Mouse (Mus musculus) limb, embryonic 10.5 days (tissue): ENCODE results near the gene Myh7. TPM values are rescaled to one million over a fixed set of nuclear protein-coding genes. Genes with fewer than 3 reads are reported as not detected.
A peak's percentile ranks its signal among the peaks of the same experiment; 100 is the strongest.
"Not testable (repeated sequence)": the region's sequence is repeated elsewhere in the genome, so short reads cannot be mapped to it uniquely, and the experiment has no call there.

Source experiments
- DNase-seq: peaks from one replicate; pipeline ENCODE4 v3.0.0-alpha.2; 2017; ENCODE audit warnings: low spot score
- H3K27ac ChIP-seq: fragments of 300-500 bp; sonication (generic); 2 replicates; pipeline ENCODE4 v1.5.1; 2016; ENCODE audit warnings: mild to moderate bottlenecking
- H3K27me3 ChIP-seq: fragments of 300-500 bp; sonication (generic); 2 replicates; pipeline ENCODE4 v1.6.1; 2016; ENCODE audit warnings: low read depth, mild to moderate bottlenecking; ENCODE audit not compliant: poor library complexity, severe bottlenecking
- H3K36me3 ChIP-seq: fragments of 300-500 bp; sonication (generic); 2 replicates; pipeline ENCODE4 v1.6.1; 2016; ENCODE audit warnings: mild to moderate bottlenecking, moderate library complexity
- H3K4me1 ChIP-seq: fragments of 300-500 bp; sonication (generic); 2 replicates; pipeline ENCODE4 v1.6.1; 2016
- H3K4me3 ChIP-seq: fragments of 300-500 bp; sonication (generic); 2 replicates; pipeline ENCODE4 v1.5.1; 2016; ENCODE audit warnings: mild to moderate bottlenecking, moderate library complexity
- H3K9me3 ChIP-seq: fragments of 300-500 bp; sonication (generic); replicated peaks from 2 replicates; pipeline ENCODE4 v1.6.1; 2016; ENCODE audit warnings: mild to moderate bottlenecking
- WGBS: fragments of 180-500 bp; shearing (Covaris S2); methylation state at CpG from one replicate; pipeline ENCODE4 v1.1.7; 2016; 5-methylcytosine and 5-hydroxymethylcytosine counted together
- polyA plus RNA-seq: library from polyadenylated mRNA; unstranded; fragments of >200 nt; fragmentation: Nextera tagmentation; extraction: Ambion mirVana; gene quantifications from 2 replicates; pipeline ENCODE4 v1.2.1, GENCODE M21; 2016

Myh7 gene
- polyA plus RNA-seq, 1 experiment from 2014 or later: 4.4 TPM

GRCm38 (mm10) chr14:55000814-55001213, 6.4 kb upstream of the Myh7 start:
- Histone ChIP-seq H3K27me3 (no peaks in the 10 kb centered on the region), H3K27ac (no peak overlapping the region), H3K36me3 (no peaks in the 10 kb centered on the region), H3K4me1 (peaks cover 16% of the 10 kb centered on the region), H3K9me3 (no peaks in the 10 kb centered on the region), H3K4me3 (no peak overlapping the region)
- WGBS: 85% methylated on average over 6 of the region's 6 CpGs
- no peak for DNase-seq

GRCm38 (mm10) chr14:54999868-55000267, 5.4 kb upstream of the Myh7 start:
- not testable (repeated sequence) for DNase-seq, H3K27ac ChIP-seq, H3K4me3 ChIP-seq, H3K27me3 ChIP-seq, H3K9me3 ChIP-seq, H3K36me3 ChIP-seq
- 92% methylated on average over 5 of the region's 5 CpGs for WGBS
- H3K4me1 ChIP-seq: peaks cover 26% of the 10 kb centered on the region

- H3K27ac ChIP-seq: no peak overlapping the region
- H3K9me3 ChIP-seq: no peaks in the 10 kb centered on the region
- H3K27me3 ChIP-seq: no peaks in the 10 kb centered on the region
- H3K36me3 ChIP-seq: no peaks in the 10 kb centered on the region
- H3K4me1 ChIP-seq: peaks cover 33% of the 10 kb centered on the region
- H3K4me3 ChIP-seq: no peak overlapping the region
- no peak for DNase-seq
These were observed 4.3 kb upstream of the Myh7 start for GRCm38 (mm10) chr14:54998680-54999079.

- no peaks in the 10 kb centered on the region for H3K9me3 ChIP-seq
- no peaks in the 10 kb centered on the region for H3K27me3 ChIP-seq
- no peak overlapping the region for H3K4me3 ChIP-seq
- no peak for DNase-seq
- peaks cover 28% of the 10 kb centered on the region for H3K4me1 ChIP-seq
- no peaks in the 10 kb centered on the region for H3K36me3 ChIP-seq
- H3K27ac ChIP-seq: peak overlapping the region; percentile 36; the same call in 1 of the 2 replicates
- WGBS: 70% methylated on average over 4 of the region's 4 CpGs
These were observed 2.9 kb upstream of the Myh7 start for GRCm38 (mm10) chr14:54997297-54997696.

- Histone ChIP-seq H3K27ac (peak overlapping the region; percentile 36; the same call in 1 of the 2 replicates), H3K4me1 (peaks cover 26% of the 10 kb centered on the region), H3K27me3 (no peaks in the 10 kb centered on the region), H3K36me3 (no peaks in the 10 kb centered on the region), H3K4me3 (no peak overlapping the region), H3K9me3 (no peaks in the 10 kb centered on the region)
- no peak for DNase-seq
- WGBS: 60% methylated on average over 9 of the region's 9 CpGs
These were observed 2.4 kb upstream of the Myh7 start for GRCm38 (mm10) chr14:54996793-54997192.

GRCm38 (mm10) chr14:54995457-54996138, 1.2 kb upstream of the Myh7 start:
- WGBS: 64% methylated on average over 14 of the region's 14 CpGs
- Histone ChIP-seq H3K9me3 (no peaks in the 10 kb centered on the region), H3K27ac (peak overlapping the region; percentile 47; the same call in 1 of the 2 replicates), H3K4me3 (no peak overlapping the region), H3K36me3 (no peaks in the 10 kb centered on the region), H3K27me3 (no peaks in the 10 kb centered on the region), H3K4me1 (peaks cover 26% of the 10 kb centered on the region)
- DNase-seq: no peak

GRCm38 (mm10) chr14:54994869-54995186, 402 bp upstream of the Myh7 start:
- H3K27ac ChIP-seq: 0 out of 2 replicates have a peak overlapping the region, but pooled peaks have one; percentile 47
- H3K4me1 ChIP-seq: peaks cover 26% of the 10 kb centered on the region
- H3K36me3 ChIP-seq: no peaks in the 10 kb centered on the region
- no peaks in the 10 kb centered on the region for H3K27me3 ChIP-seq
- DNase-seq: no peak
- H3K4me3 ChIP-seq: no peak overlapping the region
- H3K9me3 ChIP-seq: no peaks in the 10 kb centered on the region

GRCm38 (mm10) chr14:54993636-54994035, 790 bp downstream of the Myh7 start:
- H3K4me3 ChIP-seq: no peak overlapping the region
- no peaks in the 10 kb centered on the region for H3K36me3 ChIP-seq
- no peaks in the 10 kb centered on the region for H3K27me3 ChIP-seq
- no peak for DNase-seq
- 82% methylated on average over 10 of the region's 10 CpGs for WGBS
- H3K4me1 ChIP-seq: peaks cover 26% of the 10 kb centered on the region
- no peak overlapping the region for H3K27ac ChIP-seq
- H3K9me3 ChIP-seq: no peaks in the 10 kb centered on the region

GRCm38 (mm10) chr14:54992196-54992595, 2.2 kb downstream of the Myh7 start:
- Histone ChIP-seq H3K9me3 (no peaks in the 10 kb centered on the region), H3K4me1 (peaks cover 24% of the 10 kb centered on the region), H3K4me3 (no peak overlapping the region), H3K27me3 (no peaks in the 10 kb centered on the region), H3K27ac (no peak overlapping the region), H3K36me3 (no peaks in the 10 kb centered on the region)
- no peak for DNase-seq
- WGBS: 89% methylated on average over 10 of the region's 10 CpGs

GRCm38 (mm10) chr14:54989886-54990441, 4.5 kb downstream of the Myh7 start:
- Histone ChIP-seq H3K4me1 (peaks cover 8% of the 10 kb centered on the region; the same call in 1 of the 2 replicates), H3K27me3 (no peaks in the 10 kb centered on the region), H3K27ac (no peak overlapping the region), H3K36me3 (no peaks in the 10 kb centered on the region), H3K4me3 (no peak overlapping the region), H3K9me3 (no peaks in the 10 kb centered on the region)
- WGBS: 92% methylated on average over 8 of the region's 8 CpGs
- no peak for DNase-seq

GRCm38 (mm10) chr14:54988882-54989281, 5.5 kb downstream of the Myh7 start:
- Histone ChIP-seq H3K36me3 (no peaks in the 10 kb centered on the region), H3K27ac (no peak overlapping the region), H3K4me3 (no peak overlapping the region), H3K4me1 (no peaks in the 10 kb centered on the region), H3K27me3 (no peaks in the 10 kb centered on the region), H3K9me3 (no peaks in the 10 kb centered on the region)
- 93% methylated on average over 13 of the region's 13 CpGs for WGBS
- no peak for DNase-seq

GRCm38 (mm10) chr14:54988350-54988874, 6.0 kb downstream of the Myh7 start:
- H3K9me3 ChIP-seq, H3K4me3 ChIP-seq, H3K36me3 ChIP-seq, H3K27me3 ChIP-seq, H3K27ac ChIP-seq, DNase-seq, H3K4me1 ChIP-seq: not testable (repeated sequence)
- WGBS: 90% methylated on average over 9 of the region's 9 CpGs

GRCm38 (mm10) chr14:54981934-54982333, 12.5 kb downstream of the Myh7 start:
- Histone ChIP-seq H3K27ac (no peak overlapping the region), H3K9me3 (no peaks in the 10 kb centered on the region), H3K4me3 (no peak overlapping the region), H3K36me3 (no peaks in the 10 kb centered on the region), H3K4me1 (no peaks in the 10 kb centered on the region), H3K27me3 (0 out of 2 replicates have a peak, but pooled peaks cover 5% of the 10 kb centered on the region)
- WGBS: 94% methylated on average over 7 of the region's 7 CpGs
- no peak for DNase-seq
